Comparison of ENCODE assay signal across 25 mouse cellular contexts in genomic region chr8:26750120-26750519, GRCm38 (mm10).
DNase-seq lines count a peak whose midpoint lies in the region; ATAC-seq and TF ChIP-seq lines count a peak whose summit lies in the region.
"Had no signal": no experiment of that assay in that cellular context is flagged by ENCODE, and none has a peak within 500 bp of the region (broad histone marks: within the 10 kb centered on the region; RNA-seq: fewer than 3 reads in every experiment).

No protein-coding gene starts in this region.

- H3K4me2 ChIP-seq in myocyte (ENCODE audit: low read depth), result no peak overlapping the region
- H3K4me2 ChIP-seq in kidney, embryonic 14.5 days (replicated peaks; ENCODE audit: low read depth, low read length), result no peak overlapping the region
- H3K4me2 ChIP-seq: embryonic facial prominence, embryonic 13.5 days; embryonic facial prominence, embryonic 15.5 days; forebrain, embryonic 12.5 days had no signal

- H3K27ac ChIP-seq in gastrocnemius, adult 2 months, result peak overlapping the region; percentile 78
- no peak overlapping the region for H3K27ac ChIP-seq in kidney, embryonic 14.5 days (ENCODE audit: low read depth, low read length)
- H3K27ac ChIP-seq: embryonic facial prominence, embryonic 13.5 days; embryonic facial prominence, embryonic 15.5 days; forebrain, embryonic 10.5 days; forebrain, embryonic 12.5 days had no signal

- H3ac ChIP-seq in C2C12 (ENCODE audit: control insufficient read depth, insufficient read length, low read depth) (no peak overlapping the region), myocyte (ENCODE audit: control insufficient read depth, insufficient read length) (no peak overlapping the region)

- intact Hi-C loops in gastrocnemius, adult 2 months (cut with DNase I), result loop anchor here (5.0 kb wide), 1 partner anchor 57 kb away; no protein-coding TSS in a partner anchor

- WGBS in kidney, embryonic 14.5 days, result 94% methylated on average over 1 of the region's 1 CpGs

- H3K9ac ChIP-seq in kidney, embryonic 14.5 days (ENCODE audit: low read depth, low read length), result no peak overlapping the region
- H3K9ac ChIP-seq: embryonic facial prominence, embryonic 13.5 days; embryonic facial prominence, embryonic 15.5 days; forebrain, embryonic 12.5 days had no signal

- H3K79me3 ChIP-seq in C2C12 (ENCODE audit: low read depth), result no peaks in the 10 kb centered on the region

- TF ChIP-seq CTCF in gastrocnemius, adult 2 months (IDR thresholded peaks at IDR 0.05), result no peak
- TF ChIP-seq CTCF in C2C12 (IDR thresholded peaks at IDR 0.05; ENCODE audit: control insufficient read depth, insufficient read depth, insufficient read length), result no peak

- H3K79me2 ChIP-seq in C2C12 (ENCODE audit: control insufficient read depth, insufficient read depth) (no peaks in the 10 kb centered on the region), myocyte (ENCODE audit: control insufficient read depth, insufficient read depth) (no peaks in the 10 kb centered on the region)

- no peak for TF ChIP-seq POLR2A in myocyte (IDR thresholded peaks at IDR 0.05; ENCODE audit: insufficient read length, low read depth)

- H3K36me3 ChIP-seq in C2C12 (ENCODE audit: control insufficient read depth, insufficient read depth) (no peaks in the 10 kb centered on the region), myocyte (ENCODE audit: control insufficient read depth, insufficient read depth) (no peaks in the 10 kb centered on the region)
- no peaks in the 10 kb centered on the region for H3K36me3 ChIP-seq in kidney, embryonic 14.5 days (ENCODE audit: control insufficient read depth, insufficient read depth, low read length)
- H3K36me3 ChIP-seq: embryonic facial prominence, embryonic 13.5 days; embryonic facial prominence, embryonic 15.5 days; forebrain, embryonic 10.5 days; forebrain, embryonic 12.5 days; G1E had no signal

- no peaks in the 10 kb centered on the region for H3K9me3 ChIP-seq in kidney, embryonic 14.5 days (ENCODE audit: control insufficient read depth, low read length)
- H3K9me3 ChIP-seq: embryonic facial prominence, embryonic 15.5 days; forebrain, embryonic 12.5 days; G1E had no signal

- no peak for DNase-seq in gastrocnemius, adult 2 months
- DNase-seq in gastrocnemius, postnatal 25 days, result no peak
- DNase-seq: adrenal gland, adult 2 months; adrenal gland, postnatal 10 days; adrenal gland, postnatal 25 days; cerebellum, adult 11 months; cerebellum, adult 18-20 months; cerebellum, adult 8-10 months; cerebellum, postnatal 10 days; cerebellum, postnatal 36 days; embryo, embryonic 11 days had no signal

- H3K4me1 ChIP-seq in kidney, embryonic 14.5 days (ENCODE audit: control insufficient read depth, insufficient read depth, low read length), result peaks cover 19% of the 10 kb centered on the region; the same call in 1 of the 2 replicates

- H3K27me3 ChIP-seq in C2C12 (ENCODE audit: control insufficient read depth, insufficient read depth, insufficient read length) (no peaks in the 10 kb centered on the region), myocyte (ENCODE audit: control insufficient read depth, insufficient read depth, insufficient read length) (no peaks in the 10 kb centered on the region)
- H3K27me3 ChIP-seq in kidney, embryonic 14.5 days (ENCODE audit: control insufficient read depth, insufficient read depth, low read length), result peaks cover 6% of the 10 kb centered on the region; the same call in 1 of the 2 replicates
- H3K27me3 ChIP-seq: CH12.LX; embryonic facial prominence, embryonic 13.5 days; embryonic facial prominence, embryonic 15.5 days; forebrain, embryonic 12.5 days had no signal

- ATAC-seq in kidney, embryonic 14.5 days (ENCODE audit: low FRiP score, low TSS enrichment), result no peak
- ATAC-seq: CD4-positive, CD25-positive, alpha-beta regulatory T cell, adult 4 months; forebrain, embryonic 14.5 days; forebrain, embryonic 16.5 days; Patski had no signal

- no peak overlapping the region for H3K4me3 ChIP-seq in gastrocnemius, adult 2 months
- no peak overlapping the region for H3K4me3 ChIP-seq in C2C12 (ENCODE audit: insufficient read depth, poor library complexity, severe bottlenecking)
- H3K4me3 ChIP-seq in myocyte, result no peak overlapping the region
- no peak overlapping the region for H3K4me3 ChIP-seq in kidney, embryonic 14.5 days (ENCODE audit: low read length)
- H3K4me3 ChIP-seq: embryonic facial prominence, embryonic 13.5 days; embryonic facial prominence, embryonic 15.5 days; erythroblast, embryonic 14.5 days; forebrain, embryonic 10.5 days; forebrain, embryonic 12.5 days had no signal

TF ChIP-seq in C2C12, 6 proteins besides CTCF, POLR2A, EP300 and RAD21:
- no peak for TF ChIP-seq MYOD1 (IDR thresholded peaks at IDR 0.05; ENCODE audit: control insufficient read depth, insufficient read length, low read depth)
- TF ChIP-seq FOSL1 (IDR thresholded peaks at IDR 0.05; ENCODE audit: insufficient read depth, low read length, poor library complexity, severe bottlenecking), result no peak
- TF ChIP-seq USF1 (IDR thresholded peaks at IDR 0.05; ENCODE audit: low read depth), result no peak
- peak; percentile 86 for TF ChIP-seq CEBPB (IDR thresholded peaks at IDR 0.05; ENCODE audit: low read depth)

TF ChIP-seq in myocyte, 11 proteins besides CTCF, POLR2A, EP300 and RAD21:
- TF ChIP-seq MAX (IDR thresholded peaks at IDR 0.05; ENCODE audit: low read depth) (no peak), CEBPB (IDR thresholded peaks at IDR 0.05; ENCODE audit: insufficient read depth, poor library complexity, severe bottlenecking) (peak; percentile 74)
